Mouse (Mus musculus) intestine, embryonic 15.5 days (tissue): ENCODE measurements around the gene Aqp11. TPM values are rescaled to one million over a fixed set of nuclear protein-coding genes. Genes with fewer than 3 reads are reported as not detected.
A peak's percentile ranks its signal among the peaks of the same experiment; 100 is the strongest.

Experiments
- ATAC-seq: fragments of 200-750 bp; cut with Nextera tagmentation; 2 replicates; pipeline ENCODE4 v1.8.0; 2017; ENCODE audit warnings: moderate TSS enrichment, moderate library complexity
- H3K27ac ChIP-seq: fragments of 300-500 bp; sonication (generic); 2 replicates; pipeline ENCODE4 v1.5.1; 2015; ENCODE audit warnings: mild to moderate bottlenecking, inconsistent platforms
- H3K27me3 ChIP-seq: fragments of 300-500 bp; sonication (generic); replicated peaks from 2 replicates; pipeline ENCODE4 v1.6.1; 2015; ENCODE audit warnings: inconsistent platforms
- H3K36me3 ChIP-seq: fragments of 300-500 bp; sonication (generic); 2 replicates; pipeline ENCODE4 v1.6.1; 2015; ENCODE audit warnings: inconsistent platforms
- H3K4me1 ChIP-seq: fragments of 300-500 bp; sonication (generic); replicated peaks from 2 replicates; pipeline ENCODE4 v1.6.1; 2015; ENCODE audit warnings: inconsistent platforms
- H3K4me2 ChIP-seq: fragments of 300-500 bp; sonication (generic); replicated peaks from 2 replicates; pipeline ENCODE4 v1.6.1; 2015; ENCODE audit warnings: mild to moderate bottlenecking, inconsistent platforms
- H3K4me3 ChIP-seq: fragments of 300-500 bp; sonication (generic); replicated peaks from 2 replicates; pipeline ENCODE4 v1.5.1; 2015; ENCODE audit warnings: inconsistent platforms
- H3K9ac ChIP-seq: fragments of 300-500 bp; sonication (generic); 2 replicates; pipeline ENCODE4 v1.6.1; 2015; ENCODE audit warnings: inconsistent platforms
- H3K9me3 ChIP-seq: fragments of 300-500 bp; sonication (generic); 2 replicates; pipeline ENCODE4 v1.6.1; 2016; ENCODE audit warnings: inconsistent platforms
- WGBS: fragments of 180-500 bp; shearing (Covaris S2); methylation state at CpG from one replicate; pipeline ENCODE4 v1.1.7; 2015; 5-methylcytosine and 5-hydroxymethylcytosine counted together
- polyA plus RNA-seq: library from polyadenylated mRNA; unstranded; fragments of >200 nt; fragmentation: Nextera tagmentation; extraction: Ambion mirVana; gene quantifications from 2 replicates; pipeline ENCODE4 v1.2.1, GENCODE M21; 2015

Aqp11 gene
- polyA plus RNA-seq, 1 experiment from 2014 or later: 52.1 TPM

DNA sequence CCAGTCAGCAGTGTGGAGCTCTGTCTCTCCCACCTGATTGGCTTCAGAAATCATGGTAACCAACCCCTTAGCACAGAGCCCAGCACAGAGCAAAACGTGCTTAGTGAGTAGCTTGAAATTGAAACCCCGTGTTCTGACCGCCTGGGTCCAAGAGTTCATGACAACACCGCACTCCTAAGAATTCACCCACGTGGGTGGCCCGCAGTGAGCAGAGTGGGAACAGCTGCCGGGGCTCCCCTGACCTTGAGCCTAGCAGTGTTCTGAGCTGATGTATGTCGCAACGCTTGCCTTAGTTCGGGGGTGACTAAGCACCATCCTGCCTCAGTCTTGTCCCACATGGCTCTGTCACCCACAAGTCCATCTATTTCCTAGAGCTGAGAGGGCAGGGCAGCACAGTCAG is 2.9 kb upstream of the Aqp11 start:
- Histone ChIP-seq H3K9ac (no peak overlapping the region), H3K27ac (no peak overlapping the region; the same call in 1 of the 2 replicates), H3K4me3 (no peak overlapping the region), H3K4me2 (no peak overlapping the region; the same call in 1 of the 2 replicates), H3K9me3 (no peaks in the 10 kb centered on the region), H3K36me3 (no peaks in the 10 kb centered on the region), H3K27me3 (no peaks in the 10 kb centered on the region), H3K4me1 (peaks cover 11% of the 10 kb centered on the region; the same call in 1 of the 2 replicates)
- ATAC-seq: peak; percentile 12; the same call in 1 of the 2 replicates
- WGBS: 49% methylated on average over 10 of the region's 10 CpGs

DNA sequence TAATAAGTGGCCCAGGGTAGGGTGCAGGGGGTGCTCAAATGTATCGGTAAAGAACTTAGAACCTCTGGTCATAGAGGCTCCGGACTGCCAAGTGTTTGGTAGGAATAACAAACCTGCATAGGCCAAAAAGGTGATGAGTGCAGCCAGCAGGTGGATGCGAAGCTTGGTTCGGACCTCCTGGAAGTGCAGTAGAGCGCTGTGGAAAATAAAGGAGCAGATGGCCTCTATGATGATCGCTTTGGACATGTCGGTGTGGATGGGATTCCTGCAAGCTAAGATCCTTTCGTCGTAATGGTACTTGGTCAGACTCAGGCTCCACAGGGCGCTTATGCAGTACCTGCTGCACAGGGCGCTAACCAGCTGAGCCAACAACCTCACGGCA is 842 bp downstream of the Aqp11 start:
- Histone ChIP-seq H3K27ac (peak overlapping the region; percentile 25; the same call in 1 of the 2 replicates), H3K27me3 (no peaks in the 10 kb centered on the region), H3K9ac (peak overlapping the region; percentile 74), H3K9me3 (no peaks in the 10 kb centered on the region), H3K4me1 (peaks cover 11% of the 10 kb centered on the region; the same call in 1 of the 2 replicates), H3K4me2 (peak overlapping the region; percentile 91), H3K36me3 (no peaks in the 10 kb centered on the region), H3K4me3 (peak overlapping the region; percentile 53)
- no peak; the same call in 1 of the 2 replicates for ATAC-seq
- WGBS: 7% methylated on average over 12 of the region's 12 CpGs

DNA sequence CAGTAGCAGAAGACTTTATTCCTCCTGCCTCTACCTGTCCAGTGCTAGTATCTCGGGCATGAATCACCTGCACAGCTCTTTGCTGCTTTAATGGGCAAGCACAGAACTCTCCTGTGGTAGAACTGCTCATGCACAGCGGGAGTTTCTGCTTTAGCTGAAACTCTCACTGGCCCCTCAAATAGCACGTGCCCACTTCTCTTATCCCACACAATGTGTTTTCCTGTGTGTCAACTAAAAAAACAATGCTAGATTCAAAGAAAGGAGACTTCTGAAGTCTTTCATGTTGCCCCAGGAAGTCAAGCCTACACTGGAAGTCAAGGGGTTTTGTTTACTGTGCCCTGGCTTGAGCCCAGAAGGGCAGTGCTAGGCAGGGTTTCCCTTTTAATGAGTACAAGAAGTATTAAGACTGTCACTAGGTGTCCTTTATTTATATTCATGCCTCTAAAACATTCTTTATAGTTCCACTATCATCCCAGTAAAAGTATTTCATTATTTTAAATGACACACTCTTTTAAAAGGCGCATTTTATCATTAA is 2.1 kb downstream of the Aqp11 start:
- Histone ChIP-seq H3K4me2 (peak overlapping the region; percentile 44), H3K4me1 (peaks cover 11% of the 10 kb centered on the region; the same call in 1 of the 2 replicates), H3K27me3 (no peaks in the 10 kb centered on the region), H3K4me3 (no peak overlapping the region), H3K27ac (no peak overlapping the region), H3K9me3 (no peaks in the 10 kb centered on the region), H3K36me3 (no peaks in the 10 kb centered on the region), H3K9ac (0 out of 2 replicates have a peak overlapping the region, but pooled peaks have one; percentile 20)
- ATAC-seq: no peak
- WGBS: 60% methylated on average over 4 of the region's 4 CpGs

DNA sequence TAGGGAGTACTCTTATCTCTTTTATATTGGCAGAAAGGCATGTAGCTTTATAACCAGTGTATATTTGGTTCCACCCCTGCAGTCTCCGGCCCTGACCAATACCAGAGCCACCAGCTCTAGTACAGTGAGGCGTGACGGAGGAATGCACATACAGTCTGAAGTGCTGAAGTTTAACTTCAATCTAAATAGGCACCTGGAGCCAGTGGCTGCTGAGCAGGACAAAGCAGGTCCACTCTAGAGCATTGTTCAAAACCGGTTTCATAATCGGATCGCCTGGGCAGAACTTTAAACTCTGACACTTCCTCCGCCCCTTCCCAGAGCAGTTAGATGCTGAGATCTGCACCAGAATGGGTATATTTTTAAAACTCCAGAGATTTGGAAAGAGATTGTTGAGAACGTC is 3.1 kb downstream of the Aqp11 start:
- Histone ChIP-seq H3K9ac (no peak overlapping the region), H3K27me3 (no peaks in the 10 kb centered on the region), H3K4me3 (no peak overlapping the region), H3K4me2 (peak overlapping the region; percentile 44; the same call in 1 of the 2 replicates), H3K27ac (0 out of 2 replicates have a peak overlapping the region, but pooled peaks have one; percentile 13), H3K9me3 (no peaks in the 10 kb centered on the region), H3K4me1 (peaks cover 7% of the 10 kb centered on the region; the same call in 1 of the 2 replicates), H3K36me3 (no peaks in the 10 kb centered on the region)
- WGBS: 68% methylated on average over 8 of the region's 8 CpGs
- ATAC-seq: peak; percentile 21; the same call in 1 of the 2 replicates

DNA sequence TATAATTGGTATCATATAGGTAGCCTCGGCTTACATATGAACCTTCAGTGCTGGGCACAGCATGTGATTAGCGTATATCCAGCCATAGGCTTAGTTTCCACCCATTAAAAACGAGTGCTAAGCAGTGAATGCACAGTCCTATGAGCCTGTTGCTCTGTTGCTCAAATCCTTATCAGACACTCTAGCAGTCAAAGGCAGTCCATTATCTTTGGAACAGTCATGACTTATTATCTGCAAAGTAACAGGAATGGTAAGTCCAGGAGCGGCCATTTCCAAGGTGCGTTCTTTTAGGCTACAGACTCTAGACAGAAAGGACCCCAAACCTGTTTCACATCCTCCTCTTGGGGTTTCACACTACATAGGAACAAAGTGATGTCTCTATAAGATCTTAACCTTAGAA is 4.5 kb downstream of the Aqp11 start:
- no peak for ATAC-seq
- Histone ChIP-seq H3K27me3 (no peaks in the 10 kb centered on the region), H3K9me3 (no peaks in the 10 kb centered on the region), H3K27ac (no peak overlapping the region), H3K4me1 (peaks cover 7% of the 10 kb centered on the region; the same call in 1 of the 2 replicates), H3K36me3 (no peaks in the 10 kb centered on the region), H3K4me2 (no peak overlapping the region), H3K4me3 (no peak overlapping the region), H3K9ac (no peak overlapping the region)
- 79% methylated on average over 5 of the region's 5 CpGs for WGBS

- peaks cover 3% of the 10 kb centered on the region; the same call in 1 of the 2 replicates for H3K36me3 ChIP-seq
- no peaks in the 10 kb centered on the region for H3K27me3 ChIP-seq
- no peak overlapping the region for H3K4me3 ChIP-seq
- no peaks in the 10 kb centered on the region for H3K4me1 ChIP-seq
- no peak for ATAC-seq
- H3K27ac ChIP-seq: no peak overlapping the region
- H3K9ac ChIP-seq: no peak overlapping the region
- WGBS: 67% methylated on average over 3 of the region's 3 CpGs
- no peak overlapping the region for H3K4me2 ChIP-seq
- H3K9me3 ChIP-seq: no peaks in the 10 kb centered on the region
These were observed 7.7 kb downstream of the Aqp11 start for GRCm38 (mm10) chr7:97730427-97730826.

- Histone ChIP-seq H3K4me1 (no peaks in the 10 kb centered on the region), H3K9me3 (no peaks in the 10 kb centered on the region), H3K27me3 (no peaks in the 10 kb centered on the region), H3K4me3 (no peak overlapping the region), H3K36me3 (peaks cover 6% of the 10 kb centered on the region; the same call in 1 of the 2 replicates), H3K27ac (no peak overlapping the region), H3K4me2 (no peak overlapping the region), H3K9ac (no peak overlapping the region)
- 73% methylated on average over 14 of the region's 14 CpGs for WGBS
- ATAC-seq: no peak
These were observed 9.1 kb downstream of the Aqp11 start for GRCm38 (mm10) chr7:97728666-97729614.

- Histone ChIP-seq H3K9ac (no peak overlapping the region), H3K4me2 (no peak overlapping the region), H3K27ac (no peak overlapping the region), H3K36me3 (peaks cover 6% of the 10 kb centered on the region; the same call in 1 of the 2 replicates), H3K27me3 (no peaks in the 10 kb centered on the region), H3K4me1 (no peaks in the 10 kb centered on the region), H3K4me3 (no peak overlapping the region), H3K9me3 (no peaks in the 10 kb centered on the region)
- ATAC-seq: no peak
- 78% methylated on average over 7 of the region's 7 CpGs for WGBS
These were observed 11.3 kb downstream of the Aqp11 start for GRCm38 (mm10) chr7:97726778-97727177.

- H3K4me2 ChIP-seq: no peak overlapping the region
- H3K27me3 ChIP-seq: no peaks in the 10 kb centered on the region
- H3K9me3 ChIP-seq: no peaks in the 10 kb centered on the region
- no peak overlapping the region for H3K4me3 ChIP-seq
- ATAC-seq: no peak
- 87% methylated on average over 7 of the region's 7 CpGs for WGBS
- H3K27ac ChIP-seq: no peak overlapping the region
- H3K9ac ChIP-seq: no peak overlapping the region
- H3K36me3 ChIP-seq: peaks cover 6% of the 10 kb centered on the region; the same call in 1 of the 2 replicates
- no peaks in the 10 kb centered on the region for H3K4me1 ChIP-seq
These were observed 12.0 kb downstream of the Aqp11 start for GRCm38 (mm10) chr7:97726080-97726479.

GRCm38 (mm10) chr7:97725401-97725800 is 12.7 kb downstream of the Aqp11 start:
- no peak for ATAC-seq
- Histone ChIP-seq H3K27ac (no peak overlapping the region), H3K9me3 (no peaks in the 10 kb centered on the region), H3K27me3 (no peaks in the 10 kb centered on the region), H3K4me1 (no peaks in the 10 kb centered on the region), H3K36me3 (peaks cover 6% of the 10 kb centered on the region; the same call in 1 of the 2 replicates), H3K9ac (no peak overlapping the region), H3K4me2 (no peak overlapping the region), H3K4me3 (no peak overlapping the region)
- 92% methylated on average over 6 of the region's 6 CpGs for WGBS

GRCm38 (mm10) chr7:97723646-97724538 is 14.2 kb downstream of the Aqp11 start:
- H3K4me3 ChIP-seq: no peak overlapping the region
- H3K27me3 ChIP-seq: no peaks in the 10 kb centered on the region
- peaks cover 13% of the 10 kb centered on the region for H3K36me3 ChIP-seq
- no peaks in the 10 kb centered on the region for H3K4me1 ChIP-seq
- H3K9ac ChIP-seq: no peak overlapping the region
- 81% methylated on average over 11 of the region's 11 CpGs for WGBS
- H3K27ac ChIP-seq: no peak overlapping the region
- H3K4me2 ChIP-seq: no peak overlapping the region
- H3K9me3 ChIP-seq: no peaks in the 10 kb centered on the region
- ATAC-seq: no peak
